Mouse (Mus musculus): ENCODE measurements at regions not wholly inside any gene's neighbourhood (a gene's known extent, or its start where the extent isn't known, plus 50 kb on each side); places are given as distances from the start of the nearest gene placed in this dataset.

DNA sequence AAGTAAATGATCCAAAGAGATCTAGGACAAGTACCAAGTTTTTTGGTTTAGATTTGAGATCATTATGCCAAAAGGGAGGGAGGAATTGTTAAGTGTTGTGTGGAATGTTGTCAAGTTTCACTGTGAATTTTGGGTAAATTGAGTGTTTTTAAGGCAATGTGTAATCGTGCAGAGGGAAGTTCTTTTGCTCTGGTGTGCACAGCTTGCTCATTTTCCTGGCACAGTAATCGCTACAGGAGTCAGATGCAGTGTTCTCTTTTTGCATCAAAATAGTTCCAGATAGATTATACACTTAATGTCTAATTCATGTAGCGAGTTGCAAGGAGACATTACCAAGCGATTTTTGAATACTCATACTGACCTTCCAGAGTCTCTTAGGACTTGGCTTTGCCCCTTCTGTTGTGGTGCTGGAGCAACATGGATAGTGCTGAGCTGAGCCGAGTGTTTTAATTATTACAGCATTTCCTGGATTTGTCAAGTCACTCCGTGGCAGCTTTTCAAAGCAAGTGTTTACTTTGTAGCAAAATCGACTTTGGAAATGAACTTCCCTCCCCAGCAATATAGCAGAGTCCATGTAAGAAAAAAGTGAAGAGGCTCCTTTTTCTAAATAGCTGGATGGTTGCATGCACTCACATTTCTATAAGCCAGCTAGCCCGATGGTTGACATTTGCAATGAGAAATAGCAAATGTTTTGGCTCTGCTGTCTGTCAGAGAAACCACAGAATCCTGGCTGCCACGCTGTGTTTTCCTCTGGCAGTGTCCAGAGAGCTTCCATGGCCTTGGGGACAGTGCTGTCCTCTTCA lies 66.6 kb downstream of the 4930426L09Rik start:
- WGBS = 36% methylated on average over 9 of the region's 9 CpGs
- peak overlapping the region; percentile 10; the same call in 1 of the 2 replicates for H3K4me2 ChIP-seq (ENCODE audit: low read length)
- TF ChIP-seq CTCF (IDR thresholded peaks at IDR 0.05; ENCODE audit: low read depth) = no peak
- ATAC-seq (replicated peaks; ENCODE audit: low FRiP score, low read depth) (no peak), DNase-seq (ENCODE audit: low spot score) (peak; percentile 69)
- no peaks in the 10 kb centered on the region for H3K9me3 ChIP-seq (replicated peaks; ENCODE audit: low read length)
- no peaks in the 10 kb centered on the region for H3K4me1 ChIP-seq (replicated peaks; ENCODE audit: insufficient read depth, low read length)
- no peaks in the 10 kb centered on the region for H3K27me3 ChIP-seq (ENCODE audit: insufficient read depth, low read length)
- H3K36me3 ChIP-seq (ENCODE audit: insufficient read depth, low read length) = no peaks in the 10 kb centered on the region
- no peak overlapping the region for H3K27ac ChIP-seq
- H3K4me3 ChIP-seq (replicated peaks; ENCODE audit: low read depth, low read length) = no peak overlapping the region
- no peak overlapping the region for H3K9ac ChIP-seq (ENCODE audit: low read depth, low read length)

DNA sequence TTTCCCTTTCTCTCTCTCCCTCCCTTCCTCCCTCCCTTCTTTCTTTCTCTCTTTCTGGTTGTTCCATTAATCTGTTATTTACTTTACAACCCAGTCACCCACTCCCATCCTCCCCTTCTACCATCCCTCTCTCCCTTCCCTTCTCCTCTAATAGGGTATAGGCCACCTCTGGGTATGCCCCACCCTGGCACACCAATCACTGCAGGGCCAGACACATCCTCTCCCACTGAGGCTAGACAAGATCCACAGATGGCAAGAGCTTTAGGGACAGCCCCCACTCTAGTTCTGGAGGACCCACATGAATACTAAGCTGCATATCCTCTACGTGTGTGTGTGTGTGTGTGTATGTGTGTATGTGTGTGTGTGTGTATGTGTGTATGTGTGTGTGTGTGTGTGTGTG lies 67.4 kb downstream of the 4930426L09Rik start:
- no peak overlapping the region for H3K27ac ChIP-seq
- DNase-seq (ENCODE audit: low spot score) = no peak

DNA sequence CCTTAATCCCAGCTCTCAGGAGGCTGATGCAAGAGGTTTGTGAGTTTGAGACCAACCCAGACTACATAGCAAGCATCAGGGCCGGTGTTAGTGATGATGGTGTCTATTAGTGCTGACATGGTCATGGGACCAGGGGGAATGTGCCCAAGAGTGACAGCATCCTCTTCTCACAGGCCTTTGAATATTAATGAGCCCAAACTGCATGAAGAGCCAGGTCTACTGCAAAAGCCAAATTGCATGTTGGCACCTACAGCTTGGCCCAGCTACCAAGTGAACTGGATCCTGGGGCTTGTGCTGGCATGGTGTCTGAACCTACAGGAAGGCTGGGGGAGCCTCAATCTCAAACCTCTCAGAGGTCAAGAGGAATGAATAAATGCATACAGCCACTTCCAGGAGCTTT lies 70.0 kb downstream of the 4930426L09Rik start:
- no peak for TF ChIP-seq CTCF (IDR thresholded peaks at IDR 0.05; ENCODE audit: low read depth)
- no peak for ATAC-seq (replicated peaks; ENCODE audit: low FRiP score, low read depth)
- no peaks in the 10 kb centered on the region for H3K4me1 ChIP-seq (replicated peaks; ENCODE audit: insufficient read depth, low read length)
- no peaks in the 10 kb centered on the region for H3K36me3 ChIP-seq (ENCODE audit: insufficient read depth, low read length)
- no peak for DNase-seq (ENCODE audit: low spot score)
- 93% methylated on average over 1 of the region's 1 CpGs for WGBS
- no peaks in the 10 kb centered on the region for H3K9me3 ChIP-seq (replicated peaks; ENCODE audit: low read length)
- no peak overlapping the region for H3K4me3 ChIP-seq (replicated peaks; ENCODE audit: low read depth, low read length)
- no peak overlapping the region for H3K4me2 ChIP-seq (ENCODE audit: low read length)
- no peak overlapping the region for H3K9ac ChIP-seq (ENCODE audit: low read depth, low read length)
- H3K27ac ChIP-seq = no peak overlapping the region
- no peaks in the 10 kb centered on the region for H3K27me3 ChIP-seq (ENCODE audit: insufficient read depth, low read length)

More for the DNA sequence above, 67.4 kb downstream of the 4930426L09Rik start:
- Histone ChIP-seq H3K4me3 (replicated peaks; ENCODE audit: low read depth, low read length) (no peak overlapping the region), H3K9me3 (replicated peaks; ENCODE audit: low read length) (no peaks in the 10 kb centered on the region), H3K4me1 (replicated peaks; ENCODE audit: insufficient read depth, low read length) (no peaks in the 10 kb centered on the region), H3K4me2 (ENCODE audit: low read length) (no peak overlapping the region), H3K36me3 (ENCODE audit: insufficient read depth, low read length) (no peaks in the 10 kb centered on the region), H3K9ac (ENCODE audit: low read depth, low read length) (no peak overlapping the region), H3K27me3 (ENCODE audit: insufficient read depth, low read length) (no peaks in the 10 kb centered on the region)
- 86% methylated on average over 1 of the region's 1 CpGs for WGBS
- no peak for ATAC-seq (replicated peaks; ENCODE audit: low FRiP score, low read depth)
- TF ChIP-seq CTCF (IDR thresholded peaks at IDR 0.05; ENCODE audit: low read depth) = no peak

DNA sequence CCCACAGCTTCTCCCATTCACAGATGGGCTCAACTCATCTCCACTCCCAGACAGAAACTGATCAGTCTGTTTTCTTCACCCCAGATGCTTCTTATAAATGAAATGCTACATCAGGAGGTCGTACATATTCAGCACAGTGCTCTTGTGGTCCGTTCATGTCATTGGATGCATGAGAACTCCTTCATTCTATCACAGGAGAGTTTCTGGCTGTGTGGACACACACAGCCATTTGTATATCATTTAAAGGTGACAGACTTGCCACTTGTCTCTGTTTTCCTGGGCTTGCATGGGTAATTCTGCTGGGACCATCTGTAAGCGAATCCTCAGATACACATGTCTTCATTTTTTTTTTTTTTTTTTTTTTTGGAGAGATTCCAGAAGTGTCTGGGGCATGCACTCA lies 85.7 kb downstream of the 4930426L09Rik start:
- no peak overlapping the region for H3K27ac ChIP-seq
- no peak for TF ChIP-seq CTCF (IDR thresholded peaks at IDR 0.05; ENCODE audit: low read depth)
- WGBS = 74% methylated on average over 3 of the region's 3 CpGs
- H3K4me1 ChIP-seq (replicated peaks; ENCODE audit: insufficient read depth, low read length) = no peaks in the 10 kb centered on the region
- no peaks in the 10 kb centered on the region for H3K9me3 ChIP-seq (replicated peaks; ENCODE audit: low read length)
- no peaks in the 10 kb centered on the region for H3K27me3 ChIP-seq (ENCODE audit: insufficient read depth, low read length)
- H3K4me2 ChIP-seq (ENCODE audit: low read length) = no peak overlapping the region
- no peak overlapping the region for H3K4me3 ChIP-seq (replicated peaks; ENCODE audit: low read depth, low read length)
- H3K36me3 ChIP-seq (ENCODE audit: insufficient read depth, low read length) = no peaks in the 10 kb centered on the region
- DNase-seq (ENCODE audit: low spot score) (no peak), ATAC-seq (replicated peaks; ENCODE audit: low FRiP score, low read depth) (no peak)
- H3K9ac ChIP-seq (ENCODE audit: low read depth, low read length) = no peak overlapping the region

DNA sequence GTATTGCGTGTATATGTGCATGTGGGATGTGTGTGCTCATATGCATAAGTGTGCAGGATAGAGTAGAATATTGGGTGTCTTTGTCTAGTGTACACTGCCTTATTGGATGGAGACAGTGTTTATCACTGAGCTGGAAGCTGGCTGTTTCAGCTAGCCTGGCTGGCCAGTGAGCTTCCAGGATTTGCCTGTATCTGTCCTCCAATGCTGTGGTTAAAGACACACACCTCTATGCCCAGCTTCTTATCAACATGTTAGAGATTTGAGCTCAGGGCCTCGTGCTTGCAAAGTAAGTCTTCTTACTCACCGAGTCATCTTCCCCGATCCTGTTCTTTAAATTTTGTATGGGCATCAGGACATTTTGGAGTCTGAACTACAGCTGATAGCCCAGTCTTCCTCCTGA lies 87.0 kb downstream of the 4930426L09Rik start:
- no peak for DNase-seq (ENCODE audit: low spot score)
- H3K4me1 ChIP-seq (replicated peaks; ENCODE audit: insufficient read depth, low read length) = no peaks in the 10 kb centered on the region

DNA sequence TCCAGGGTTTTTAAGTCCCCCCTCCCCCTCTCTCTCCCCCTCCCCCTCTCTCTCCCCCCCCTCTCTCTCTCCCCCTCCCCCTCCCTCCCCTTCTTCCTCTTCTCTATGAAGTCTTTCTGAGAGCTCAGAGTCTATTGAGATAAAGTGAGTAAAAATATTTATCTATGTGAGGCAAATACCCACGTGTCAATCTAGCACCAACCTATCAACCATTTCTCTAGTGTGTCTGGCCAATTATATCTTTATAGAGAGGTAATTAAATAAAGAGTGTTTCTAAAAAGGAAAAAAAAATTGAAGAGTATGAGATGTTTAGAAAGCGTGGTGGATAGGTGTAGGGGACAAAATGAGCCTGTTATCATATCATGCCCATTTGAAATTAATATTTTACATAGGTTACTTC lies 88.0 kb downstream of the 4930426L09Rik start:
- DNase-seq (ENCODE audit: low spot score) = no peak
- no peaks in the 10 kb centered on the region for H3K9me3 ChIP-seq (replicated peaks; ENCODE audit: low read length)
- H3K9ac ChIP-seq (ENCODE audit: low read depth, low read length) = no peak overlapping the region
- no peak overlapping the region for H3K4me3 ChIP-seq (replicated peaks; ENCODE audit: low read depth, low read length)
- H3K27ac ChIP-seq = no peak overlapping the region
- no peaks in the 10 kb centered on the region for H3K4me1 ChIP-seq (replicated peaks; ENCODE audit: insufficient read depth, low read length)
- 74% methylated on average over 2 of the region's 2 CpGs for WGBS
- H3K36me3 ChIP-seq (ENCODE audit: insufficient read depth, low read length) = no peaks in the 10 kb centered on the region
- TF ChIP-seq CTCF (IDR thresholded peaks at IDR 0.05; ENCODE audit: low read depth) = no peak
- H3K27me3 ChIP-seq (ENCODE audit: insufficient read depth, low read length) = no peaks in the 10 kb centered on the region
- no peak for ATAC-seq (replicated peaks; ENCODE audit: low FRiP score, low read depth)
- no peak overlapping the region for H3K4me2 ChIP-seq (ENCODE audit: low read length)

More for the DNA sequence above, 87.0 kb downstream of the 4930426L09Rik start:
- Histone ChIP-seq H3K4me2 (ENCODE audit: low read length) (no peak overlapping the region), H3K9me3 (replicated peaks; ENCODE audit: low read length) (no peaks in the 10 kb centered on the region), H3K36me3 (ENCODE audit: insufficient read depth, low read length) (no peaks in the 10 kb centered on the region), H3K4me3 (replicated peaks; ENCODE audit: low read depth, low read length) (no peak overlapping the region), H3K27ac (no peak overlapping the region), H3K9ac (ENCODE audit: low read depth, low read length) (no peak overlapping the region), H3K27me3 (ENCODE audit: insufficient read depth, low read length) (no peaks in the 10 kb centered on the region)
- TF ChIP-seq CTCF (IDR thresholded peaks at IDR 0.05; ENCODE audit: low read depth) = no peak
- ATAC-seq (replicated peaks; ENCODE audit: low FRiP score, low read depth) = no peak
- WGBS = 91% methylated on average over 4 of the region's 4 CpGs

Data from kidney, postnatal 0 days (tissue).